Mouse (Mus musculus) layer of hippocampus, postnatal 36 days (tissue): ENCODE data around the gene Baat. TPM values are rescaled to one million over a fixed set of nuclear protein-coding genes. Genes with fewer than 3 reads are reported as not detected.
"Not testable (repeated sequence)": the region's sequence is repeated elsewhere in the genome, so short reads cannot be mapped to it uniquely, and the experiment has no call there.

Experiments used
- DNase-seq, 2 experiments: peaks; one replicate each; pipeline ENCODE4 v3.0.0; 2022
- total RNA-seq, 2 experiments: library from RNA; stranded (reverse); gene quantifications; 2 replicates each; pipeline ENCODE4 v1.2.3; 2021

The Baat gene
- under 1 TPM in 1 of 2 experiments, not detected in 1; 0.37 TPM for total RNA-seq

GRCm38 (mm10) chr4:49506386-49506785, at the start of gene Baat:
Gene Baat, minus strand, starts transcription at chr4:49506557.
- DNase-seq, result no peak

GRCm38 (mm10) chr4:49553380-49553779, 47.0 kb upstream of the Baat start:
- DNase-seq, result no peak

- DNase-seq, result no peak
These were observed 43.0 kb upstream of the Baat start, which contains the start of gene Aldob for GRCm38 (mm10) chr4:49549383-49549782. Gene Aldob, minus strand, starts transcription at chr4:49549546.

- DNase-seq, result no peak
These were observed 41.3 kb upstream of the Baat start for GRCm38 (mm10) chr4:49547544-49548219.

GRCm38 (mm10) chr4:49546873-49547543, 40.7 kb upstream of the Baat start:
- DNase-seq, result no peak

GRCm38 (mm10) chr4:49546026-49546425, 39.7 kb upstream of the Baat start:
- no peak for DNase-seq

- no peak for DNase-seq
These were observed 34.6 kb upstream of the Baat start for GRCm38 (mm10) chr4:49540966-49541365.

GRCm38 (mm10) chr4:49539665-49540064, 33.3 kb upstream of the Baat start:
- no peak for DNase-seq

GRCm38 (mm10) chr4:49536671-49537070, 30.3 kb upstream of the Baat start:
- DNase-seq, result no peak

- no peak for DNase-seq
These were observed 29.4 kb upstream of the Baat start for GRCm38 (mm10) chr4:49535675-49536294.

GRCm38 (mm10) chr4:49535036-49535435, 28.7 kb upstream of the Baat start:
- DNase-seq, result no peak

GRCm38 (mm10) chr4:49522576-49522975, 16.2 kb upstream of the Baat start:
- DNase-seq, result peak; percentile 82 to 83

GRCm38 (mm10) chr4:49521346-49521745, 15.0 kb upstream of the Baat start:
- no peak for DNase-seq

GRCm38 (mm10) chr4:49520572-49521340, 14.4 kb upstream of the Baat start, which contains the start of the genes Mrpl50 and Zfp189:
Gene Mrpl50, minus strand, starts transcription at chr4:49521093.
Gene Zfp189, plus strand, starts transcription at chr4:49521176.
- peak; percentile 94 to 95 for DNase-seq

GRCm38 (mm10) chr4:49519476-49519875, 13.1 kb upstream of the Baat start:
- DNase-seq, result no peak

- no peak for DNase-seq
These were observed 8.1 kb upstream of the Baat start for GRCm38 (mm10) chr4:49514441-49514840.

- no peak for DNase-seq
These were observed 6.3 kb upstream of the Baat start for GRCm38 (mm10) chr4:49512636-49513035.

- not testable (repeated sequence) for DNase-seq
These were observed 4.0 kb upstream of the Baat start for GRCm38 (mm10) chr4:49510236-49510835.

GRCm38 (mm10) chr4:49509183-49509582, 2.8 kb upstream of the Baat start:
- DNase-seq, result no peak

- no peak for DNase-seq
These were observed 2.8 kb downstream of the Baat start for GRCm38 (mm10) chr4:49503563-49503962.

- not testable (repeated sequence) for DNase-seq
These were observed 20.3 kb downstream of the Baat start for GRCm38 (mm10) chr4:49485934-49486650.
